Mouse (Mus musculus) cortical plate, adult 2 months (tissue): Measurements from ENCODE around the gene Hvcn1.

ENCODE experiments used
- CTCF ChIP-seq: fragments of 200-500 bp; IDR thresholded peaks from 2 replicates; pipeline ENCODE4 v1.5.1; 2011; ENCODE audit warnings: mild to moderate bottlenecking, control low read depth, low read length; ENCODE audit not compliant: insufficient read depth; ENCODE audit errors: extremely low read depth
- POLR2A ChIP-seq: fragments of 200-500 bp; IDR thresholded peaks from 2 replicates; pipeline ENCODE4 v1.6.1; 2011; ENCODE audit warnings: mild to moderate bottlenecking, low read length, control low read depth; ENCODE audit not compliant: insufficient read depth; ENCODE audit errors: extremely low read depth

GRCm38 (mm10) chr5:122235196-122235836 is 28.7 kb downstream of the Hvcn1 start:
- TF ChIP-seq CTCF, result no peak
- no peak for TF ChIP-seq POLR2A
